Mouse (Mus musculus) layer of hippocampus, adult 2 months (tissue): Measurements from ENCODE around the gene Themis3. TPM values are rescaled to one million over a fixed set of nuclear protein-coding genes. Genes with fewer than 3 reads are reported as not detected.
A peak's percentile ranks its signal among the peaks of the same experiment; 100 is the strongest.

Experiments used
- DNase-seq, 2 experiments: peaks; one replicate each; pipeline ENCODE4 v3.0.0; 2022; ENCODE audit warnings: low spot score in 2 of 2
- H3K27ac ChIP-seq: fragments of 200-600 bp; 2 replicates; pipeline ENCODE4 v1.8.1; 2022
- H3K4me3 ChIP-seq: fragments of 200-600 bp; 2 replicates; pipeline ENCODE4 v1.8.1; 2022; ENCODE audit warnings: mild to moderate bottlenecking
- CTCF ChIP-seq: fragments of 200-600 bp; conservative IDR thresholded peaks from 2 replicates; pipeline ENCODE4 v1.8.1; 2022; ENCODE audit warnings: antibody characterized with exemption, mild to moderate bottlenecking, moderate library complexity
- total RNA-seq, 2 experiments: library from RNA; stranded (reverse); gene quantifications; 2 replicates each; pipeline ENCODE4 v1.2.3; 2021

The Themis3 gene
- total RNA-seq, 2 experiments from 2014 or later = not detected

GRCm38 (mm10) chr17:66519554-66520553 is 74.6 kb downstream of the Themis3 start, which contains the start of gene Rab12:
Gene Rab12 (minus strand): TSS chr17:66519729.
- Histone ChIP-seq H3K4me3 (peak within 1 kb of the TSS; percentile 93), H3K27ac (peak within 1 kb of the TSS; percentile 88)
- peak; percentile 89 for TF ChIP-seq CTCF
- DNase-seq = peak; percentile 84 to 90

GRCm38 (mm10) chr17:66518877-66519553 is 75.4 kb downstream of the Themis3 start:
- Histone ChIP-seq H3K4me3 (peak overlapping the region; percentile 93), H3K27ac (peak overlapping the region; percentile 88)
- DNase-seq = no peak
- no peak for TF ChIP-seq CTCF

- DNase-seq = no peak
Observed at GRCm38 (mm10) chr17:66516953-66517352, 77.5 kb downstream of the Themis3 start.

GRCm38 (mm10) chr17:66514288-66514995 is 80.0 kb downstream of the Themis3 start:
- no peak overlapping the region for H3K27ac ChIP-seq
- no peak overlapping the region for H3K4me3 ChIP-seq
- DNase-seq = no peak
- no peak for TF ChIP-seq CTCF

More at GRCm38 (mm10) chr17:66516953-66517352, 77.5 kb downstream of the Themis3 start:
- Histone ChIP-seq H3K27ac (no peak overlapping the region), H3K4me3 (no peak overlapping the region; the same call in 1 of the 2 replicates)
- no peak for TF ChIP-seq CTCF

- DNase-seq = no peak
- Histone ChIP-seq H3K27ac (0 out of 2 replicates have a peak overlapping the region, but pooled peaks have one; percentile 18), H3K4me3 (no peak overlapping the region)
- TF ChIP-seq CTCF = no peak
Observed at GRCm38 (mm10) chr17:66512202-66512956, 82.0 kb downstream of the Themis3 start.

GRCm38 (mm10) chr17:66510221-66510683 is 84.2 kb downstream of the Themis3 start:
- DNase-seq = no peak
- no peak for TF ChIP-seq CTCF
- H3K27ac ChIP-seq = peak overlapping the region; percentile 37; the same call in 1 of the 2 replicates
- no peak overlapping the region for H3K4me3 ChIP-seq

GRCm38 (mm10) chr17:66507049-66507954 is 87.1 kb downstream of the Themis3 start:
- no peak overlapping the region for H3K27ac ChIP-seq
- TF ChIP-seq CTCF = no peak
- H3K4me3 ChIP-seq = no peak overlapping the region
- DNase-seq = no peak

DNA sequence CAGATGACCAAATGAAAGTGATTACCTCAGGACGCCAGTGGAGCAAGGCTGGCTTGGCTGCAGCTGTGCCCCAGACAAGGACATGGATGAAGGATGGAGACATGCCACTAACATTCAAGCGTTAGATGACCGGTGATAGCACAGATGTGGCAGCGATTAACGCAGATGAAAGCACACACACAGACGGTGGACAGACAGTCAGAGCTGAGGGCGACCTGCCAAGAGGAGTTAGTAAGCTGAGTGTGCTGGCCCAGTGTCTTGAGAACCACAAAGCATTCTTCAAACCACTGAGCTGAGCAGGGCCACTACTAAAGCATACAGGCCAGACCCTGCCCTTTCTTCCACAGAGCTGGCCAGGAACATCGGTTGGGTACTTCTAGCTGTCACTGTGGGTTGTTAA is 89.5 kb downstream of the Themis3 start:
- no peak for TF ChIP-seq CTCF
- Histone ChIP-seq H3K27ac (no peak overlapping the region), H3K4me3 (no peak overlapping the region)
- DNase-seq = no peak

Other genes starting within 250 kb of the Themis3 start
- 10 to 100 TPM; 31.7 to 44.8 TPM for gene Mtcl1, start 144.9 kb downstream of the Themis3 start, total RNA-seq
- gene Rab12, start 74.9 kb downstream of the Themis3 start, total RNA-seq = 100 to 1,000 TPM; 111 to 112 TPM